Mouse (Mus musculus) c-Kit-positive CD71-positive TER-119-negative erythroid progenitor cells, embryonic 14.5 days (primary cell): ENCODE measurements around the gene Crkl.
A peak's percentile ranks its signal among the peaks of the same experiment; 100 is the strongest.

Experiments
- DNase-seq: peaks from one replicate; pipeline ENCODE4 v3.0.0-alpha.2; 2013; ENCODE audit warnings: low read depth

Crkl gene

GRCm38 (mm10) chr16:17529981-17530586 is 78.3 kb downstream of the Crkl start:
- no peak for DNase-seq

GRCm38 (mm10) chr16:17530640-17531288 is 79.0 kb downstream of the Crkl start, which contains the start of gene Thap7:
Gene Thap7, minus strand, starts transcription at chr16:17531136.
- peak; percentile 96 for DNase-seq

- no peak for DNase-seq
Observed at GRCm38 (mm10) chr16:17532271-17532670, 80.5 kb downstream of the Crkl start.

GRCm38 (mm10) chr16:17532676-17533329 is 81.0 kb downstream of the Crkl start:
- no peak for DNase-seq

- no peak for DNase-seq
Observed at GRCm38 (mm10) chr16:17536584-17536983, 84.8 kb downstream of the Crkl start.
